Mouse (Mus musculus): ENCODE results near the gene 1700001C02Rik.

- TF ChIP-seq CTCF (IDR thresholded peaks at IDR 0.05; ENCODE audit: extremely low read depth, insufficient read depth, low read length) (no peak), POLR2A (IDR thresholded peaks at IDR 0.05; ENCODE audit: extremely low read depth, insufficient read depth, low read length) (no peak)
These were observed 31.0 kb downstream of the 1700001C02Rik start for GRCm38 (mm10) chr5:30496821-30497220.

All from cortical plate, adult 2 months (tissue).